Mouse (Mus musculus): ENCODE results near the gene Drap1. TPM values are rescaled to one million over a fixed set of nuclear protein-coding genes. Genes with fewer than 3 reads are reported as not detected.
"Not testable (repeated sequence)": the region's sequence is repeated elsewhere in the genome, so short reads cannot be mapped to it uniquely, and the experiment has no call there.

Gene Drap1
- polyA plus RNA-seq, 1 experiment, result 410 TPM

GRCm38 (mm10) chr19:5418750-5419466 lies 5.9 kb downstream of the Drap1 start:
- Histone ChIP-seq H3K4me1 (ENCODE audit: control insufficient read depth, insufficient read depth, insufficient read length, low read length) (peaks cover 6% of the 10 kb centered on the region; the same call in 1 of the 2 replicates), H3K27ac (replicated peaks; ENCODE audit: low read depth, low read length) (no peak overlapping the region), H3K4me3 (ENCODE audit: insufficient read depth, low read depth, low read length) (no peak overlapping the region)

DNA sequence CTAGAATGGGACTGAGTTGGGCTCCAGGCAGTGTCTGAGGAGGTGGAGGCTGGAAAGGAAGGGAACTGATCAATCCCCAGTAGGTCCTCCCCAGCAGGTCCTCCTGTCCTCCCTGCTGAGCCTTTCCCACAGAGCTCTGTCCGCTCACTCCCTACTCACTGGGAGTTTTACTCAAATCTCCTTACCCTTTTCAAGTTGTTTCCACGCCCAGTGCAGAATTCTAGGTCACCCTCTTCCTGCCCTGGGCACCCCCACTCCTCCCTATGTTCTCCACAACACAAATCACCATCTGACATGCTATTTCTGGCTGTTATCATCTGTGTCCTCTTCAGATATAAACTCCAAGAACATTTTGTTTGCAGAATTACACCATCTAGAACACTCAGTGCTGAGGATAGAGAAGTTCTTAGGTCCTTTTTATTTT lies 10.2 kb downstream of the Drap1 start:
- H3K4me3 ChIP-seq (ENCODE audit: insufficient read depth, low read depth, low read length), result no peak overlapping the region
- H3K27ac ChIP-seq (replicated peaks; ENCODE audit: low read depth, low read length), result no peak overlapping the region
- no peaks in the 10 kb centered on the region for H3K4me1 ChIP-seq (ENCODE audit: control insufficient read depth, insufficient read depth, insufficient read length, low read length)

DNA sequence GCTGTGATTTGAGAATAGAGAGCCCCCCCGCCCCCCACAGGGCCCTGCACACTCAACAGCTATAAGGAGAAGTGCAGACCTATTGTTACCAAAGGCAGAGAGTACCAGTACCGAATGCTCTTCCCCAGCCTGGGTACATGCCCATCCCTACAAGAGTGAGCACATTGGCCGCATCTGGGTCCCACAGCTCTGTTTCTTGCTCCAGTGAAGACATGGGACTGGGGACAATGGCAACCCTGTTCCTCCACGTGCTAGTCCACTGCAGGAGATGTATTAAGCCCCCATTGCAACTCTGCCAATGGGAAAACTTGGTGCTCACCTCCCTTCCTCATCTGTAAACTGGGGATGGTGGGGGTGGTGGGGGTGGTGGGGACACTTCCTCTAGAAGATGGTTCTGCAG lies 10.9 kb downstream of the Drap1 start:
- Histone ChIP-seq H3K27ac (replicated peaks; ENCODE audit: low read depth, low read length) (no peak overlapping the region), H3K4me3 (ENCODE audit: insufficient read depth, low read depth, low read length) (no peak overlapping the region), H3K4me1 (ENCODE audit: control insufficient read depth, insufficient read depth, insufficient read length, low read length) (peaks cover 5% of the 10 kb centered on the region)

GRCm38 (mm10) chr19:5411961-5412360 lies 12.8 kb downstream of the Drap1 start:
- H3K4me1 ChIP-seq (ENCODE audit: control insufficient read depth, insufficient read depth, insufficient read length, low read length), result peaks cover 15% of the 10 kb centered on the region
- no peak overlapping the region for H3K27ac ChIP-seq (replicated peaks; ENCODE audit: low read depth, low read length)
- no peak overlapping the region for H3K4me3 ChIP-seq (ENCODE audit: insufficient read depth, low read depth, low read length)

DNA sequence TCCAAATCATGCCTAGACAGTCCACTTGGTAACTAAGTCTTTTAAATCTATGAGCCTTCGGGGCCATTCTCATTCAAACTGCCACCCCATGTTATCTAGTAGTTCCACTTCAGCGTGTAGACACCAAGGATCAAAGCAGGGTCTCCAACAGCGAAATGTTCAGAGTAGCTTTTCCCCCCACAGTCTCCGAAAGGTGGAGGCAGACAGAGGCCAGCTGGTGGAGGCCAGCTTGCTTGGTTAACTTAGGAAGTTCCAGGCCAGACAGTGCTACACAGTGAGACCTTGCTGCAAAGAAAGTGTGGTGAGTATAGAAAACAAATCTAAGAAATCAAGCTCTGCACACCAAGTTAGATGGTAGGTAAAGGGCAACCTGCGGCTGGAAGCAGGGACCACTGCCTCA lies 14.1 kb downstream of the Drap1 start:
- no peak overlapping the region for H3K27ac ChIP-seq (replicated peaks; ENCODE audit: low read depth, low read length)
- H3K4me1 ChIP-seq (ENCODE audit: control insufficient read depth, insufficient read depth, insufficient read length, low read length), result peaks cover 17% of the 10 kb centered on the region
- no peak overlapping the region for H3K4me3 ChIP-seq (ENCODE audit: insufficient read depth, low read depth, low read length)

DNA sequence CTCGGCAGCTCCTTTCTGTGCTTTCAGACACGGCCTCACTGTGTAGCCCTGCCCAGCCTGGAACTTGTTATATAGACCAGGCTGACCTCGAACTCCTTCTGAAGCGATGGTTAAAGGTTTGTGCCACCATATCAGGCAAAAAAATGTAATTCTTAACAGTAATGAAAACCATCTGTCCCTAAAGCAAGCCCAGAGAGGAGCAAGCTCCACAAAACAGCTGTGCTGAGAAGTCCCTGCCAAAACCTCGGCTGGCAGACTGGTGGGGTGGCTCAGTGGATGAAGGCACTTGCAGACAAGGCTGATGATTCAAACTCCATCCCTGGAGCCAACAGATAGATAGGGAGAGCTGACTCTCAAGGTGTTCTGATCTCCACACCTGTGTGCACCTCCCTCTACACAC lies 15.7 kb downstream of the Drap1 start:
- peaks cover 17% of the 10 kb centered on the region for H3K4me1 ChIP-seq (ENCODE audit: control insufficient read depth, insufficient read depth, insufficient read length, low read length)
- H3K27ac ChIP-seq (replicated peaks; ENCODE audit: low read depth, low read length), result peak overlapping the region; percentile 88
- H3K4me3 ChIP-seq (ENCODE audit: insufficient read depth, low read depth, low read length), result no peak overlapping the region

- peak overlapping the region; percentile 92 for H3K4me3 ChIP-seq (ENCODE audit: insufficient read depth, low read depth, low read length)
- H3K27ac ChIP-seq (replicated peaks; ENCODE audit: low read depth, low read length), result peak overlapping the region; percentile 100
- H3K4me1 ChIP-seq (ENCODE audit: control insufficient read depth, insufficient read depth, insufficient read length, low read length), result peaks cover 17% of the 10 kb centered on the region
Measured at GRCm38 (mm10) chr19:5408057-5409001, 16.4 kb downstream of the Drap1 start.

GRCm38 (mm10) chr19:5407133-5407532 lies 17.6 kb downstream of the Drap1 start:
- peak overlapping the region; percentile 92 for H3K4me3 ChIP-seq (ENCODE audit: insufficient read depth, low read depth, low read length)
- H3K4me1 ChIP-seq (ENCODE audit: control insufficient read depth, insufficient read depth, insufficient read length, low read length), result peaks cover 17% of the 10 kb centered on the region
- peak overlapping the region; percentile 100 for H3K27ac ChIP-seq (replicated peaks; ENCODE audit: low read depth, low read length)

- peak overlapping the region; percentile 100 for H3K27ac ChIP-seq (replicated peaks; ENCODE audit: low read depth, low read length)
- H3K4me3 ChIP-seq (ENCODE audit: insufficient read depth, low read depth, low read length), result peak overlapping the region; percentile 92
- peaks cover 17% of the 10 kb centered on the region for H3K4me1 ChIP-seq (ENCODE audit: control insufficient read depth, insufficient read depth, insufficient read length, low read length)
Measured at GRCm38 (mm10) chr19:5406531-5407126, 18.1 kb downstream of the Drap1 start.

DNA sequence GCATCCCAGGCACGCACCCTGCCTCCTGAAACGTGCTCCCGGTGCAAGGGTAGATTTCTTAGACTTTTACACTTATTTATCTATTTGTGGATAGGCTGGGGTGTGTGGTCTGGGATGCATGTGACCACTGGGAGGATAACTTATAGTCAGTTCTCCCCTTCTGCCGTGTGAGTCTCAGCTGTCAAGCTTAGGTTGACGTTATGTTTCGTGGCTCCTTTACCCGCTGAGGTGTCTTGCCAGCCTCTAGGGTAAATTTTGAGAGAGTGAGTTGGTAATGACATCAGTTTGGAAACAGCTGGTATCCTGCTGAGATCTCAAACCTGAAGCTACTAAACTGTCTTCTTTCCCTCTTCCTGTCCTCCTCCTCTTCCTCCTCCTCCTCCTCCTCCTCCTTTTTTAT lies 18.9 kb downstream of the Drap1 start:
- Histone ChIP-seq H3K4me3 (ENCODE audit: insufficient read depth, low read depth, low read length) (peak overlapping the region; percentile 58), H3K27ac (replicated peaks; ENCODE audit: low read depth, low read length) (peak overlapping the region; percentile 68), H3K4me1 (ENCODE audit: control insufficient read depth, insufficient read depth, insufficient read length, low read length) (peaks cover 17% of the 10 kb centered on the region)

GRCm38 (mm10) chr19:5402293-5402692 lies 22.5 kb downstream of the Drap1 start, which contains the start of gene Tsga10ip:
Tsga10ip (minus strand) TSS chr19:5402526.
- Histone ChIP-seq H3K27ac (replicated peaks; ENCODE audit: low read depth, low read length) (no peak within 1 kb of the TSS), H3K4me1 (ENCODE audit: control insufficient read depth, insufficient read depth, insufficient read length, low read length) (peaks cover 3% of the 10 kb centered on the region; the same call in 1 of the 2 replicates), H3K4me3 (ENCODE audit: insufficient read depth, low read depth, low read length) (no peak within 1 kb of the TSS)

DNA sequence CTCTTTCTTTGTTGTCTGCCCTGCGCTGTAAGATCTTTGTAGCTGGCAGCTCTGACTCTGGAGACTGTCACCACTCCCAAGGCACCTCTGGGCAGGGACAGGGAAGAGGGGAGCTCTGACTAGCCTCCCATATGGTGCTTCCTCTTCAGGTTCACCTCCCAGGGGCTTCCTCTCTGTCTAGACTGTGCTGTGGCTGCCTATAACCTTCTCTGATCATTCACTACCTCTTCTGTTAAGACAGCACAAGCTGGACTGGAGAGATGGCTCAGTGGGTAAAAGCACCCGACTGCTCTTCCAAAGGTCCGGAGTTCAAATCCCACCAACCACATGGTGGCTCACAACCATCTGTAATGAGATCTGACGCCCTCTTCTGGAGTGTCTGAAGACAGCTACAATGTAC lies 23.7 kb downstream of the Drap1 start:
- not testable (repeated sequence) for H3K27ac ChIP-seq (replicated peaks; ENCODE audit: low read depth, low read length)

GRCm38 (mm10) chr19:5395371-5395770 lies 29.4 kb downstream of the Drap1 start:
- 0 out of 2 replicates have a peak, but pooled peaks cover 2% of the 10 kb centered on the region for H3K4me1 ChIP-seq (ENCODE audit: control insufficient read depth, insufficient read depth, insufficient read length, low read length)
- no peak overlapping the region for H3K4me3 ChIP-seq (ENCODE audit: insufficient read depth, low read depth, low read length)
- no peak overlapping the region for H3K27ac ChIP-seq (replicated peaks; ENCODE audit: low read depth, low read length)

More for the DNA sequence above, 23.7 kb downstream of the Drap1 start:
- H3K4me3 ChIP-seq (ENCODE audit: insufficient read depth, low read depth, low read length); H3K4me1 ChIP-seq (ENCODE audit: control insufficient read depth, insufficient read depth, insufficient read length, low read length): not testable (repeated sequence)

DNA sequence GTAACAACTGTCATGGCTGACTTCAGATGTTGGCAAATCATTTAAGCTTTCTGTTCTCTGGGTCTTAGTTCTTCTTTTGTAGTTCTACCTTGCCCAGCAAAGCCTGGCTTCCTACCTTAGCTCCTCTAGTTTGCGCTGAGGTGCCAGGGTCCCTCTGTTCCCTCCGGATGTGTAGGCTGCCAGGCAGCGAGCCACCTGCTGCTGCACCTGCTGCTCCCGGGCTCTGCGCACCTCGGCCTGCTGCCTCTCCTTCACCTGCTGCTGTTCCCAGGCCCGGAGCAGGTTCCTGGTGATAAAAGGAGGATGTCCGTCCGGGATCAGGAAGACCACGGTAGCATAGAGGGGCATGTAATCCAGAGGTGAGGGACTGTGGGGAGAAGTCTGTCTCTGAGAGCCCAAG lies 30.6 kb downstream of the Drap1 start:
- Histone ChIP-seq H3K4me3 (ENCODE audit: insufficient read depth, low read depth, low read length) (no peak overlapping the region), H3K27ac (replicated peaks; ENCODE audit: low read depth, low read length) (no peak overlapping the region), H3K4me1 (ENCODE audit: control insufficient read depth, insufficient read depth, insufficient read length, low read length) (peaks cover 8% of the 10 kb centered on the region; the same call in 1 of the 2 replicates)

GRCm38 (mm10) chr19:5392892-5393291 lies 31.9 kb downstream of the Drap1 start:
- peaks cover 8% of the 10 kb centered on the region; the same call in 1 of the 2 replicates for H3K4me1 ChIP-seq (ENCODE audit: control insufficient read depth, insufficient read depth, insufficient read length, low read length)
- H3K27ac ChIP-seq (replicated peaks; ENCODE audit: low read depth, low read length), result no peak overlapping the region
- no peak overlapping the region for H3K4me3 ChIP-seq (ENCODE audit: insufficient read depth, low read depth, low read length)
